In genomic region chr10:52232196-52233176, GRCm38 (mm10) we compare ENCODE assay signal across 8 mouse cellular contexts. TPM values are rescaled to one million over a fixed set of nuclear protein-coding genes. Genes with fewer than 3 reads are reported as not detected.
DNase-seq lines count a peak whose midpoint lies in the region; ATAC-seq and TF ChIP-seq lines count a peak whose summit lies in the region.

No protein-coding gene starts in this region.

- peak overlapping the region; percentile 96 for H3K27ac ChIP-seq in intestine, postnatal 0 days (ENCODE audit: low read depth, low read length)
- H3K27ac ChIP-seq in liver, embryonic 16.5 days (ENCODE audit: low read length): peak overlapping the region; percentile 66; the same call in 1 of the 2 replicates
- no peak overlapping the region for H3K27ac ChIP-seq in neural tube, embryonic 12.5 days

- TF ChIP-seq CTCF in intestine, postnatal 0 days (IDR thresholded peaks at IDR 0.05; ENCODE audit: low read depth): peak; percentile 78

- WGBS in intestine, postnatal 0 days: 5% methylated on average over 21 of the region's 21 CpGs
- 7% methylated on average over 21 of the region's 21 CpGs for WGBS in liver, embryonic 16.5 days (ENCODE audit: insufficient replicate concordance)
- WGBS in neural tube, embryonic 12.5 days: 12% methylated on average over 21 of the region's 21 CpGs

- ATAC-seq in intestine, postnatal 0 days: peak; percentile 91
- no peak for ATAC-seq in liver, embryonic 16.5 days (ENCODE audit: low read depth)
- peak; percentile 43 for ATAC-seq in neural tube, embryonic 12.5 days (ENCODE audit: low FRiP score, low read depth)

- H3K4me3 ChIP-seq in intestine, postnatal 0 days (ENCODE audit: low read depth, low read length): peak overlapping the region; percentile 94
- peak overlapping the region; percentile 70 for H3K4me3 ChIP-seq in liver, embryonic 16.5 days (ENCODE audit: low read depth, low read length)
- H3K4me3 ChIP-seq in neural tube, embryonic 12.5 days: peak overlapping the region; percentile 84

- no peaks in the 10 kb centered on the region for H3K27me3 ChIP-seq in intestine, postnatal 0 days (replicated peaks; ENCODE audit: control insufficient read depth, insufficient read depth, low read length)
- H3K27me3 ChIP-seq in liver, embryonic 16.5 days (ENCODE audit: control insufficient read depth, insufficient read depth, low read depth, low read length): peaks cover 10% of the 10 kb centered on the region
- H3K27me3 ChIP-seq in neural tube, embryonic 12.5 days (replicated peaks): no peaks in the 10 kb centered on the region

- peak overlapping the region; percentile 87 for H3K4me2 ChIP-seq in intestine, postnatal 0 days (replicated peaks; ENCODE audit: low read depth)
- peak overlapping the region; percentile 81 for H3K4me2 ChIP-seq in liver, embryonic 16.5 days (ENCODE audit: low read depth, low read length)
- H3K4me2 ChIP-seq in neural tube, embryonic 12.5 days (replicated peaks): peak overlapping the region; percentile 78

- H3K9ac ChIP-seq in intestine, postnatal 0 days (ENCODE audit: low read depth, low read length): peak overlapping the region; percentile 95
- H3K9ac ChIP-seq in liver, embryonic 16.5 days (ENCODE audit: low read depth, low read length): no peak overlapping the region; the same call in 1 of the 2 replicates
- 0 out of 2 replicates have a peak overlapping the region, but pooled peaks have one; percentile 81 for H3K9ac ChIP-seq in neural tube, embryonic 12.5 days

- peaks cover 3% of the 10 kb centered on the region; the same call in 1 of the 2 replicates for H3K4me1 ChIP-seq in intestine, postnatal 0 days (replicated peaks; ENCODE audit: control insufficient read depth, insufficient read depth, low read length)
- no peaks in the 10 kb centered on the region for H3K4me1 ChIP-seq in liver, embryonic 16.5 days (ENCODE audit: control insufficient read depth, low read depth, low read length)
- peaks cover 6% of the 10 kb centered on the region; the same call in 1 of the 2 replicates for H3K4me1 ChIP-seq in neural tube, embryonic 12.5 days

- H3K36me3 ChIP-seq in intestine, postnatal 0 days (ENCODE audit: control insufficient read depth, insufficient read depth): no peaks in the 10 kb centered on the region
- no peaks in the 10 kb centered on the region for H3K36me3 ChIP-seq in liver, embryonic 16.5 days (ENCODE audit: control insufficient read depth, insufficient read depth)
- H3K36me3 ChIP-seq in neural tube, embryonic 12.5 days: no peaks in the 10 kb centered on the region

- no peaks in the 10 kb centered on the region for H3K9me3 ChIP-seq in intestine, postnatal 0 days (ENCODE audit: control insufficient read depth)
- no peaks in the 10 kb centered on the region for H3K9me3 ChIP-seq in liver, embryonic 16.5 days (replicated peaks; ENCODE audit: control insufficient read depth, low read length)
- no peaks in the 10 kb centered on the region for H3K9me3 ChIP-seq in neural tube, embryonic 12.5 days

- DNase-seq in spleen, adult 18-20 months: peak; percentile 7 to 21
- no peak for DNase-seq in spleen, adult 12 weeks (ENCODE audit: low spot score)
- peak; percentile 35 for DNase-seq in cerebellum, adult 9-10 months
- DNase-seq in heart, adult 18-20 months: peak; percentile 46 to 61
- no peak for DNase-seq in adipocyte (ENCODE audit: low spot score)

RNA-seq across cellular contexts. Expression of gene Dcbld1, which starts 0.9 kb away (rescaled TPM):
- total RNA-seq in heart, adult 18-20 months (2021): 1 to 10 TPM; 3.9 to 5.9 TPM
- 36.7 and 37.3 TPM in 2 replicates for polyA plus RNA-seq in intestine, postnatal 0 days (2015; fragmentation: Nextera tagmentation; extraction: Ambion mirVana)
- 4.2 and 4.4 TPM in 2 replicates for polyA plus RNA-seq in liver, embryonic 16.5 days (2015; fragmentation: Nextera tagmentation; extraction: Ambion mirVana)
- 35.0 and 42.0 TPM in 2 replicates for polyA plus RNA-seq in neural tube, embryonic 12.5 days (2016; fragmentation: Nextera tagmentation; extraction: Ambion mirVana)

RNA-seq across cellular contexts. Expression of gene Ros1, which starts 37.4 kb away (rescaled TPM):
- total RNA-seq in heart, adult 18-20 months (2021): not detected
- polyA plus RNA-seq in intestine, postnatal 0 days (2015; fragmentation: Nextera tagmentation; extraction: Ambion mirVana): 7.8 and 9.5 TPM in 2 replicates
- 0.04 TPM in 2 replicates for polyA plus RNA-seq in liver, embryonic 16.5 days (2015; fragmentation: Nextera tagmentation; extraction: Ambion mirVana)
- polyA plus RNA-seq in neural tube, embryonic 12.5 days (2016; fragmentation: Nextera tagmentation; extraction: Ambion mirVana): not detected in 2 replicates

Comparison
In these comparisons a context has a peak if more than half of its experiments do, and no peak if none do; other contexts are left out.
1. DNase-seq: peak in spleen, adult 18-20 months (2 of 2), cerebellum, adult 9-10 months (single experiment) and heart, adult 18-20 months (2 of 2); none in spleen, adult 12 weeks (single experiment) and adipocyte (single experiment).
2. Peak in every context shown above with its lines, with median percentiles within 50 percentile points of each other: H3K4me2 ChIP-seq and H3K4me3 ChIP-seq.